Mouse (Mus musculus): ENCODE measurements around the gene Nbl1. TPM values are rescaled to one million over a fixed set of nuclear protein-coding genes. Genes with fewer than 3 reads are reported as not detected.

Nbl1 gene
- polyA plus RNA-seq, 1 experiment from 2014 or later: 0.13 TPM

- H3K4me3 ChIP-seq (ENCODE audit: inconsistent target): no peak overlapping the region
- no peak overlapping the region for H3K27ac ChIP-seq
- H3K79me2 ChIP-seq (ENCODE audit: inconsistent target): no peaks in the 10 kb centered on the region
- no peaks in the 10 kb centered on the region for H3K36me3 ChIP-seq (ENCODE audit: inconsistent target)
- WGBS (ENCODE audit: missing documents): 85% methylated on average over 9 of the region's 9 CpGs
Measured at GRCm38 (mm10) chr4:139088982-139089671, 3.7 kb downstream of the Nbl1 start.

DNA sequence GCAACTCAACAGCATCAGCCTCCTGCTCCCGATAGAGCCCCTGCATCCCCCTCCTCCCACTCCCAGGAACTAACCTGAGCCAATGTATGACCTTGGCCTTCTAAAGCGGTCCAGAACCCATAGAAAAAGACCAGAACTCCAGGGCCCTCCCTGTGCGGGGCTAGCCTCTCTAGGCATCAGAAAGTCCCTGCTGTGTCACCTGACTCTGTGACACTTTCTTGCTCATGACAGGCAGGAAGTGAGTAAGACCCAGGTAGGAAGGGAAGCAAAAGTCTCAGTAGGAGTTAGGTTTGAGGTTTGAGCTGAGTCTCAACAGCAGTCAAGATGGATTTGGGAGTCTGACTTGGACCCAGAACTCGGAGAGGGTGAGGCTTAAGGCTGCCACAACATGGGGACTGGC, 5.8 kb downstream of the Nbl1 start:
- WGBS (ENCODE audit: missing documents): 73% methylated on average over 4 of the region's 4 CpGs
- Histone ChIP-seq H3K79me2 (ENCODE audit: inconsistent target) (no peaks in the 10 kb centered on the region), H3K4me3 (ENCODE audit: inconsistent target) (no peak overlapping the region)

DNA sequence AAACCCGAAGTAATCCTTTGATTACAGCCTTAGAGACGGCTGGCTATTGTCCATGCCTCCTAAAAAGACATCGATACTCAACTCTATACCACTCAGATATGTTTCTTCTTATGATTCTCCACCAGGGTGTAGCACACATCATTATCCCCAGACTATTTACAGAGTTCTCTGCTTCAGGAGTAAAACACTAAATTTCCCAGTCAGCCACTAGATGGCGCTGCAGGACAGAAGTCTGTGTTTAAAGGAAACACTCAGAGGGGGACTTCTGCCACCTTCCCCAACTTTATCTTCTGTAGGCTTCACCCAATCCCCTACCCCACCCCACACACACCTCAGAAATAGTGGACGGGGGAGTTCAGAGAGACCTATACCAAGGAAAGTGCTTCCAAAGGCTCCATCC, 6.8 kb downstream of the Nbl1 start:
- no peaks in the 10 kb centered on the region for H3K79me2 ChIP-seq (ENCODE audit: inconsistent target)
- H3K27ac ChIP-seq: no peak overlapping the region
- H3K4me3 ChIP-seq (ENCODE audit: inconsistent target): no peak overlapping the region
- WGBS (ENCODE audit: missing documents): 16% methylated on average over 5 of the region's 5 CpGs
- no peaks in the 10 kb centered on the region for H3K36me3 ChIP-seq (ENCODE audit: inconsistent target)

More for the DNA sequence above, 5.8 kb downstream of the Nbl1 start:
- H3K27ac ChIP-seq: no peak overlapping the region
- no peaks in the 10 kb centered on the region for H3K36me3 ChIP-seq (ENCODE audit: inconsistent target)

GRCm38 (mm10) chr4:139085337-139085736, 7.5 kb downstream of the Nbl1 start:
- WGBS (ENCODE audit: missing documents): 71% methylated on average over 11 of the region's 11 CpGs
- Histone ChIP-seq H3K4me3 (ENCODE audit: inconsistent target) (no peak overlapping the region), H3K27ac (no peak overlapping the region), H3K36me3 (ENCODE audit: inconsistent target) (no peaks in the 10 kb centered on the region), H3K79me2 (ENCODE audit: inconsistent target) (no peaks in the 10 kb centered on the region)

DNA sequence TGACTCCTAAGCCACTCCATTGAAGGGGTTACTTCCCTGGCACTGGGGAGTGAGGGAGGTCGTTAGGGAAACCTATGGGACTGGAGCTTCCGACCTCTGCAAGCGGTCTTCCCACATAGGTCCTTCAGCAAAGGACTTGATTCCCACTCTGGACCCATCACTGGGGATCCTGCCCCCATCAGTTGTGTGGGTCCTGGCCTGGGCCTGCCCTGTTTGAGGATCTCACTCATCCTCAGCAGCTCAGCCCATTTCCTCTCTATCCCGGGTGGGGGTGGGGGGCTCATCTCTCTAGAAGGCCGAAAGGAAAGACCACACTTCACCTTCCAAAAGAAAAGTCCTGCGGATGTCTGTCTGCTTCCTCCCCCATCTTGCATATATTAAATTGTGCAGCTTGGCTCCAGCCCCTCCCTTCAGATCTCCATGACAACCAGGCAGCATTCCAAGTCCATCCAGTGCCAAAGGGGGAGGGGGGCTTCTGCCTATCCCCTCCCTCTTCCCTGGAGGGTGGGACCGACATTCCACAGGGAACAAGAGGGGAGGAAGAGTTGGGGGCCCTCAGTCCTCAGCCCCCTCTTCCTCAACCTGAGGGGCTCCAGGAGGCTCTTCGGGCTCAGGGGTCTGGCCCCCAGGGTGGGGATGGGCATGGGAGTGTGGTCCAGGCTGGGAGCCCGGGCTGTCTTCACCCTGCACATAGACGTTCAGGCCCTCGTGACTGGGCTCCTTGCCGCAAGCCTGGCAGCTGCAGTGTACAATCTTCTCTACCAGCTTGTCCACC, 9.8 kb downstream of the Nbl1 start:
- no peak overlapping the region for H3K4me3 ChIP-seq (ENCODE audit: inconsistent target)
- no peak overlapping the region for H3K27ac ChIP-seq
- H3K79me2 ChIP-seq (ENCODE audit: inconsistent target): no peaks in the 10 kb centered on the region
- WGBS (ENCODE audit: missing documents): 52% methylated on average over 12 of the region's 12 CpGs
- no peaks in the 10 kb centered on the region for H3K36me3 ChIP-seq (ENCODE audit: inconsistent target)

GRCm38 (mm10) chr4:139081270-139081931, 11.4 kb downstream of the Nbl1 start:
- no peaks in the 10 kb centered on the region for H3K36me3 ChIP-seq (ENCODE audit: inconsistent target)
- no peak overlapping the region for H3K4me3 ChIP-seq (ENCODE audit: inconsistent target)
- 79% methylated on average over 18 of the region's 18 CpGs for WGBS (ENCODE audit: missing documents)
- H3K27ac ChIP-seq: no peak overlapping the region
- no peaks in the 10 kb centered on the region for H3K79me2 ChIP-seq (ENCODE audit: inconsistent target)

DNA sequence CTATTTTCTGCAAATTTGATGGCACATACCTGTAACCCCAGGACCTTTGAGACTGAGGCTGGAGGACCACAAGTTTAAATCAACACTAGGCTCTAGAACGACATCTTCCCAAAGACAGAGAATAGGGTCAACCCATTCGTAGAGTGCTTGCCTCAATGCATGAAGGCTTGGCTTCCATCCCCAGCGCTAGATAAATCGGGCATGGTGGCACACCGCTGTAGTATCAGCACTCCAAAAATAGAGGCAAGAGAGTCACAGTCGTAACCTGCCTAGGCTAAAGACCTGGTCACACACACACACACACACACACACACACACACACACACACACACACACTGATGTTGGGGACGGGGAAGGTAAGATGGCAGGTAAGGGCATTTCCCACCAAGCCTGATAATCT, 12.5 kb downstream of the Nbl1 start:
- H3K36me3 ChIP-seq (ENCODE audit: inconsistent target): no peaks in the 10 kb centered on the region
- H3K4me3 ChIP-seq (ENCODE audit: inconsistent target): no peak overlapping the region
- no peaks in the 10 kb centered on the region for H3K79me2 ChIP-seq (ENCODE audit: inconsistent target)
- H3K27ac ChIP-seq: no peak overlapping the region
- 88% methylated on average over 7 of the region's 7 CpGs for WGBS (ENCODE audit: missing documents)

- Histone ChIP-seq H3K79me2 (ENCODE audit: inconsistent target) (no peaks in the 10 kb centered on the region), H3K27ac (no peak overlapping the region), H3K4me3 (ENCODE audit: inconsistent target) (no peak overlapping the region), H3K36me3 (ENCODE audit: inconsistent target) (no peaks in the 10 kb centered on the region)
- WGBS (ENCODE audit: missing documents): 92% methylated on average over 11 of the region's 11 CpGs
Measured at GRCm38 (mm10) chr4:139079439-139079838, 13.4 kb downstream of the Nbl1 start.

DNA sequence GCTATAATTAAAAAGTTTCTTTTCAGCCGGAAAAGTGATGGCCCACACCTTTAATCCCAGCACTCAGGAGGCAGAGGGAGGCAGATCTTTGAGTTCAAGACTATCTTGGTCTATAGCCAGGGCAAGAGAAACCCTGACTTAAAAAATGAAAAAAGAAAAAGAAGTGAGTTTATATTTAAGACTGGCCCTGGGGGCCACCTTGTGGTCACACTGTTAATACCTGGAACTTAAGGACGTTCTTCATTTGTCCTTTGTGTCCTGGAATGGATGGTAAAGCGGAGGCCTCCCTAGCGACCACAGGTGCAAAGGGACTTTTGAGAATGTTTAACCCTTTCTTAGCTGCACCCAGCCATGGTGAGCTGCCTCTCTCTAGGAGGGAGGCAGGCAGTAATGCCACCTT, 14.1 kb downstream of the Nbl1 start:
- Histone ChIP-seq H3K27ac (no peak overlapping the region), H3K4me3 (ENCODE audit: inconsistent target) (no peak overlapping the region), H3K36me3 (ENCODE audit: inconsistent target) (no peaks in the 10 kb centered on the region), H3K79me2 (ENCODE audit: inconsistent target) (no peaks in the 10 kb centered on the region)
- WGBS (ENCODE audit: missing documents): 21% methylated on average over 4 of the region's 4 CpGs

- WGBS (ENCODE audit: missing documents): 38% methylated on average over 2 of the region's 2 CpGs
- no peaks in the 10 kb centered on the region for H3K79me2 ChIP-seq (ENCODE audit: inconsistent target)
- H3K36me3 ChIP-seq (ENCODE audit: inconsistent target): no peaks in the 10 kb centered on the region
- H3K4me3 ChIP-seq (ENCODE audit: inconsistent target): no peak overlapping the region
- H3K27ac ChIP-seq: no peak overlapping the region
Measured at GRCm38 (mm10) chr4:139078313-139078712, 14.5 kb downstream of the Nbl1 start.

DNA sequence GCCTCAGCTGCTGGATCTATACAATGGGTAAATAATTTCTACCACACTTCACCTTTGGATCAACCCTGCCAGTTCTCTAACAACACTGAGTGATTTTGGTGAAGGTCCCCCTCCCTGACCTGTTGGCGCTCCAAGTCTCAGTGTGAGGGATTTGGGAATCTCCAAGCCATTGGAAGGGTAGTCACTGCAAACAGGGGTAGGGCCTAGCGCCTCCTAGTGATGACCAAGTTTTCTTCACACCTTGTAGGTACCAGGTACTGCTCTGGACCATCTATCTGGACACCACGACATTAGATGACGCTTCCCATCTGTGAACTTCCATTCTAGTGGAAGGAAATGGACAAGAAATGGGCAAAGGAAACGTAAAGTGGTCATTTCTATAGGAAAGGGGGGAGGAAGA, 16.9 kb downstream of the Nbl1 start:
- 28% methylated on average over 5 of the region's 5 CpGs for WGBS (ENCODE audit: missing documents)
- H3K36me3 ChIP-seq (ENCODE audit: inconsistent target): no peaks in the 10 kb centered on the region

GRCm38 (mm10) chr4:139075041-139075711, 17.6 kb downstream of the Nbl1 start, which contains the start of gene Htr6:
Htr6 (minus strand) TSS chr4:139075570.
- 2% methylated on average over 64 of the region's 77 CpGs for WGBS (ENCODE audit: missing documents)
- Histone ChIP-seq H3K36me3 (ENCODE audit: inconsistent target) (no peaks in the 10 kb centered on the region), H3K4me3 (ENCODE audit: inconsistent target) (no peak within 1 kb of the TSS)

More for the DNA sequence above, 16.9 kb downstream of the Nbl1 start:
- no peaks in the 10 kb centered on the region for H3K79me2 ChIP-seq (ENCODE audit: inconsistent target)
- no peak overlapping the region for H3K27ac ChIP-seq
- H3K4me3 ChIP-seq (ENCODE audit: inconsistent target): no peak overlapping the region

GRCm38 (mm10) chr4:139074060-139074459, 18.7 kb downstream of the Nbl1 start:
- 27% methylated on average over 28 of the region's 29 CpGs for WGBS (ENCODE audit: missing documents)
- H3K79me2 ChIP-seq (ENCODE audit: inconsistent target): no peaks in the 10 kb centered on the region
- no peaks in the 10 kb centered on the region for H3K36me3 ChIP-seq (ENCODE audit: inconsistent target)
- H3K4me3 ChIP-seq (ENCODE audit: inconsistent target): no peak overlapping the region
- H3K27ac ChIP-seq: no peak overlapping the region

More at GRCm38 (mm10) chr4:139075041-139075711, 17.6 kb downstream of the Nbl1 start, which contains the start of gene Htr6:
- no peak within 1 kb of the TSS for H3K27ac ChIP-seq
- no peaks in the 10 kb centered on the region for H3K79me2 ChIP-seq (ENCODE audit: inconsistent target)

DNA sequence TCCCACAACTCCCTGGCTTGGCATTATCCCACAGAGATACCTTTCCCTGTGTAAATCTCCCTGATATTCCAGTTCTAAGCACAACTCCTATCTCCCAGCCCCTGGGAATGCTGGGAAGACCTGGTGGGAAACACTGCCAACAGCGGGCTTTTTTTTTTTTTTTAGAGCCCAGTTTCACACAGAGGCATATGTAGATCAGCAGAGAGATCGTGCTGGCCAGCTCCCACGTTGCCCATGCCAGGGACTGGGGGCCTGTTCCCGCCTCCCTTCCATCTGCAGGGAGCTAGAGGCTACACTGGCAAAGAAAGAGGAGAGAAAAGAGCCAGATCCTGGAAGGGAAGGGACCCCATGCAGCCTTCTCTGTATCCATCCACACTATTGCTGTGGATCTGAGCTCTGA, 24.5 kb downstream of the Nbl1 start:
- 40% methylated on average over 4 of the region's 4 CpGs for WGBS (ENCODE audit: missing documents)
- Histone ChIP-seq H3K27ac (no peak overlapping the region), H3K36me3 (ENCODE audit: inconsistent target) (no peaks in the 10 kb centered on the region), H3K4me3 (ENCODE audit: inconsistent target) (no peak overlapping the region), H3K79me2 (ENCODE audit: inconsistent target) (no peaks in the 10 kb centered on the region)

Measured in macrophage (primary cell).